Mouse (Mus musculus) brain, embryonic 14.5 days (tissue): ENCODE measurements around the gene Myh14.

Source experiments
- CTCF ChIP-seq: fragments of 200-500 bp; IDR thresholded peaks from 2 replicates; pipeline ENCODE4 v1.5.1; 2012; ENCODE audit warnings: inconsistent platforms, mild to moderate bottlenecking, moderate library complexity, borderline replicate concordance; ENCODE audit not compliant: insufficient read depth, insufficient read length; ENCODE audit errors: extremely low read depth
- POLR2A ChIP-seq: fragments of 200-500 bp; IDR thresholded peaks from 2 replicates; pipeline ENCODE4 v1.6.1; 2012; ENCODE audit warnings: mild to moderate bottlenecking, inconsistent platforms, borderline replicate concordance; ENCODE audit not compliant: poor library complexity, insufficient read depth, insufficient read length, severe bottlenecking; ENCODE audit errors: extremely low read depth

DNA sequence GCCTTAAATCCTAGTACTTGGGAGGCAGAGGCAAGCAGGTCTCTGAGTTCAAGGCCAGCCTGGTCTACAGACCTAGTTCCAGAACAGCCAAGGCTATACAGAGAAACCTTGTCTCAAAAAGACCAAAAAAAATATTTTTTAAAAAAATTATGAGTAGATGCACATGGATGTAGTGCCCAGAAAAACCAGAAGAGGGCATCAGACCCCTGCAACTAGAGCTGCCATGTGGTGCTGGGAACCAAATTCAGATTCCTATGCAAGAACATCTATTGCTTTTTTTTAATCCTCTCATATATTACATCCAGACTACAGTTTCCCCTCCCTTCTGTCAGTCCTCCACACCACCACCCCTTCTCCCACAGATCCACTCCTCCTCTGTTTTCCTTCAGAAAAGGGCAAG is 35.7 kb upstream of the Myh14 start:
- TF ChIP-seq CTCF: no peak
- no peak for TF ChIP-seq POLR2A
